Mouse (Mus musculus): Measurements from ENCODE around the gene Ddx3x. TPM values are rescaled to one million over a fixed set of nuclear protein-coding genes. Genes with fewer than 3 reads are reported as not detected.
"Not testable (repeated sequence)": the region's sequence is repeated elsewhere in the genome, so short reads cannot be mapped to it uniquely, and the experiment has no call there.

Ddx3x gene
- polyA plus RNA-seq, 1 experiment from 2014 or later: 46.1 TPM

GRCm38 (mm10) chrX:13294505-13295228 is 13.9 kb downstream of the Ddx3x start:
- Histone ChIP-seq H3K9ac (replicated peaks) (no peak overlapping the region), H3K4me2 (ENCODE audit: low read depth, low read length) (no peak overlapping the region), H3K9me3 (ENCODE audit: low read length) (no peaks in the 10 kb centered on the region), H3K36me3 (replicated peaks; ENCODE audit: insufficient read depth, low read length) (peaks cover 13% of the 10 kb centered on the region), H3K4me1 (ENCODE audit: insufficient read depth) (no peaks in the 10 kb centered on the region), H3K27me3 (ENCODE audit: insufficient read depth, low read length) (no peaks in the 10 kb centered on the region), H3K4me3 (ENCODE audit: low read depth, low read length) (no peak overlapping the region), H3K27ac (ENCODE audit: low read depth) (no peak overlapping the region)
- TF ChIP-seq EP300 (IDR thresholded peaks at IDR 0.05; ENCODE audit: low read depth) (no peak), CTCF (IDR thresholded peaks at IDR 0.05; ENCODE audit: low read depth) (no peak)
- 48% methylated on average over 6 of the region's 6 CpGs for WGBS (ENCODE audit: insufficient replicate concordance)
- DNase-seq: no peak
- ATAC-seq: peak; percentile 45

- H3K4me3 ChIP-seq (ENCODE audit: low read depth, low read length): no peak overlapping the region
- ATAC-seq (no peak), DNase-seq (no peak)
- H3K9me3 ChIP-seq (ENCODE audit: low read length): no peaks in the 10 kb centered on the region
- no peaks in the 10 kb centered on the region for H3K27me3 ChIP-seq (ENCODE audit: insufficient read depth, low read length)
- H3K9ac ChIP-seq (replicated peaks): no peak overlapping the region
- no peak overlapping the region for H3K27ac ChIP-seq (ENCODE audit: low read depth)
- H3K4me1 ChIP-seq (ENCODE audit: insufficient read depth): no peaks in the 10 kb centered on the region
- H3K36me3 ChIP-seq (replicated peaks; ENCODE audit: insufficient read depth, low read length): peaks cover 9% of the 10 kb centered on the region; the same call in 1 of the 2 replicates
- H3K4me2 ChIP-seq (ENCODE audit: low read depth, low read length): no peak overlapping the region
- no peak for TF ChIP-seq CTCF (IDR thresholded peaks at IDR 0.05; ENCODE audit: low read depth)
- TF ChIP-seq EP300 (IDR thresholded peaks at IDR 0.05; ENCODE audit: low read depth): no peak
These were observed 14.4 kb downstream of the Ddx3x start for GRCm38 (mm10) chrX:13295229-13295571.

DNA sequence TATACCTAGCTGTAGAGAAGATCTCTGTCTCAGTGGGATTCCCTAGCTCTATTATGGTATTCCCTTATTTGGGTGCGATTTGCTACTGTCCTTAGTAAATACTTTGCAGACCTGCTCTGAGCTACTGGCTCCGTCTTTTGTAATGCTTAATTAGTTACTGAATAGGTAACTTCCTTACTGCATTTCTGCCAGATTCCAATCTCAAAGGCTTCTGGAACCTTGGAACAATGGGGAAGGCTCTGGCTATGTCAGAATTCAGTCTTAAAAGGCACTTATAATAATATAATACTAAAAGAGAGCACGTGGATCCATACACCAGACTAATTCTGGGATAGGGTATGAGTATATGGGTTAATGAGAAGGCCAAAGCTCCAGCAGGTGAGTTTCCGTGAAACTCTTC is 15.5 kb downstream of the Ddx3x start:
- ATAC-seq; H3K4me2 ChIP-seq (ENCODE audit: low read depth, low read length); DNase-seq; H3K9ac ChIP-seq (replicated peaks); H3K9me3 ChIP-seq (ENCODE audit: low read length); H3K27me3 ChIP-seq (ENCODE audit: insufficient read depth, low read length); H3K27ac ChIP-seq (ENCODE audit: low read depth); H3K4me1 ChIP-seq (ENCODE audit: insufficient read depth); H3K4me3 ChIP-seq (ENCODE audit: low read depth, low read length); H3K36me3 ChIP-seq (replicated peaks; ENCODE audit: insufficient read depth, low read length): not testable (repeated sequence)
- WGBS (ENCODE audit: insufficient replicate concordance): 40% methylated on average over 4 of the region's 4 CpGs

- H3K9me3 ChIP-seq (ENCODE audit: low read length): no peaks in the 10 kb centered on the region
- ATAC-seq: no peak
- TF ChIP-seq CTCF (IDR thresholded peaks at IDR 0.05; ENCODE audit: low read depth) (no peak), EP300 (IDR thresholded peaks at IDR 0.05; ENCODE audit: low read depth) (no peak)
- no peaks in the 10 kb centered on the region for H3K36me3 ChIP-seq (replicated peaks; ENCODE audit: insufficient read depth, low read length)
- no peak overlapping the region for H3K27ac ChIP-seq (ENCODE audit: low read depth)
- 58% methylated on average over 3 of the region's 3 CpGs for WGBS (ENCODE audit: insufficient replicate concordance)
- H3K27me3 ChIP-seq (ENCODE audit: insufficient read depth, low read length): no peaks in the 10 kb centered on the region
- H3K4me2 ChIP-seq (ENCODE audit: low read depth, low read length): no peak overlapping the region
- no peak for DNase-seq
- no peaks in the 10 kb centered on the region for H3K4me1 ChIP-seq (ENCODE audit: insufficient read depth)
- no peak overlapping the region for H3K9ac ChIP-seq (replicated peaks)
- no peak overlapping the region for H3K4me3 ChIP-seq (ENCODE audit: low read depth, low read length)
These were observed 25.4 kb downstream of the Ddx3x start for GRCm38 (mm10) chrX:13306190-13306589.

GRCm38 (mm10) chrX:13311396-13311795 is 30.6 kb downstream of the Ddx3x start:
- Histone ChIP-seq H3K27ac (ENCODE audit: low read depth) (0 out of 2 replicates have a peak overlapping the region, but pooled peaks have one; percentile 39), H3K4me1 (ENCODE audit: insufficient read depth) (no peaks in the 10 kb centered on the region), H3K4me2 (ENCODE audit: low read depth, low read length) (no peak overlapping the region), H3K27me3 (ENCODE audit: insufficient read depth, low read length) (no peaks in the 10 kb centered on the region), H3K36me3 (replicated peaks; ENCODE audit: insufficient read depth, low read length) (no peaks in the 10 kb centered on the region), H3K9me3 (ENCODE audit: low read length) (no peaks in the 10 kb centered on the region), H3K9ac (replicated peaks) (no peak overlapping the region), H3K4me3 (ENCODE audit: low read depth, low read length) (no peak overlapping the region)
- ATAC-seq (0 out of 2 replicates have a peak, but pooled peaks have one; percentile 35), DNase-seq (no peak)
- WGBS (ENCODE audit: insufficient replicate concordance): 36% methylated on average over 4 of the region's 4 CpGs
- TF ChIP-seq CTCF (IDR thresholded peaks at IDR 0.05; ENCODE audit: low read depth) (no peak), EP300 (IDR thresholded peaks at IDR 0.05; ENCODE audit: low read depth) (no peak)

- H3K9me3 ChIP-seq (ENCODE audit: low read length): peaks cover 4% of the 10 kb centered on the region; the same call in 1 of the 2 replicates
- no peak for DNase-seq
- H3K27ac ChIP-seq (ENCODE audit: low read depth): no peak overlapping the region
- no peaks in the 10 kb centered on the region for H3K36me3 ChIP-seq (replicated peaks; ENCODE audit: insufficient read depth, low read length)
- H3K27me3 ChIP-seq (ENCODE audit: insufficient read depth, low read length): no peaks in the 10 kb centered on the region
- TF ChIP-seq CTCF (IDR thresholded peaks at IDR 0.05; ENCODE audit: low read depth) (no peak), EP300 (IDR thresholded peaks at IDR 0.05; ENCODE audit: low read depth) (no peak)
- H3K4me3 ChIP-seq (ENCODE audit: low read depth, low read length): no peak overlapping the region
- no peak overlapping the region for H3K9ac ChIP-seq (replicated peaks)
- H3K4me1 ChIP-seq (ENCODE audit: insufficient read depth): no peaks in the 10 kb centered on the region
- WGBS (ENCODE audit: insufficient replicate concordance): 76% methylated on average over 7 of the region's 7 CpGs
- no peak overlapping the region for H3K4me2 ChIP-seq (ENCODE audit: low read depth, low read length)
- ATAC-seq: no peak
These were observed 48.8 kb downstream of the Ddx3x start for GRCm38 (mm10) chrX:13329611-13330010.

Other genes starting within 250 kb of the Ddx3x start
- 8.4 and 10.8 TPM in 2 replicates for gene Usp9x, start 209.5 kb upstream of the Ddx3x start, polyA plus RNA-seq (2015; fragmentation: Nextera tagmentation; extraction: Ambion mirVana)
- 0.02 TPM in 1 of 2 replicates, not detected in the other for gene Nyx, start 185.1 kb downstream of the Ddx3x start, polyA plus RNA-seq (2015; fragmentation: Nextera tagmentation; extraction: Ambion mirVana)